ENCODE assay signal across 28 mouse cellular contexts in genomic region chr1:178209966-178210365, GRCm38 (mm10). TPM values are rescaled to one million over a fixed set of nuclear protein-coding genes. Genes with fewer than 3 reads are reported as not detected.
DNase-seq lines count a peak whose midpoint lies in the region; ATAC-seq and TF ChIP-seq lines count a peak whose summit lies in the region.
"Had no signal": no experiment of that assay in that cellular context is flagged by ENCODE, and none has a peak within 500 bp of the region (broad histone marks: within the 10 kb centered on the region; RNA-seq: fewer than 3 reads in every experiment).

No protein-coding gene starts in this region.

- H3K4me2 ChIP-seq in heart, embryonic 14.5 days (ENCODE audit: low read length) = no peak overlapping the region
- no peak overlapping the region for H3K4me2 ChIP-seq in lung, postnatal 0 days (replicated peaks; ENCODE audit: low read depth, low read length)
- H3K4me2 ChIP-seq: embryonic facial prominence, embryonic 13.5 days; forebrain, embryonic 12.5 days; heart, embryonic 11.5 days; intestine, embryonic 15.5 days; liver, embryonic 13.5 days; midbrain, embryonic 11.5 days; neural tube, embryonic 15.5 days; stomach, embryonic 15.5 days had no signal

- peaks cover 3 to 13% of the 10 kb centered on the region in 2 experiments for H3K4me1 ChIP-seq in heart, embryonic 14.5 days (ENCODE audit: control insufficient read depth in 2 of 2, insufficient read depth in 2 of 2, low read length in 2 of 2)
- H3K4me1 ChIP-seq in heart, embryonic 10.5 days = 0 out of 2 replicates have a peak, but pooled peaks cover 13% of the 10 kb centered on the region
- H3K4me1 ChIP-seq in lung, adult 2 months (ENCODE audit: control insufficient read depth, insufficient read depth, low read length) = peaks cover 4% of the 10 kb centered on the region
- H3K4me1 ChIP-seq in lung, postnatal 0 days (ENCODE audit: insufficient read depth, low read depth, low read length) = no peaks in the 10 kb centered on the region
- H3K4me1 ChIP-seq: forebrain, embryonic 12.5 days; hindbrain, embryonic 10.5 days; intestine, embryonic 15.5 days; neural tube, embryonic 15.5 days; stomach, embryonic 15.5 days had no signal

- H3K9ac ChIP-seq in heart, embryonic 14.5 days (ENCODE audit: low read length) = no peak overlapping the region
- H3K9ac ChIP-seq in lung, postnatal 0 days (replicated peaks; ENCODE audit: low read depth) = no peak overlapping the region
- H3K9ac ChIP-seq: embryonic facial prominence, embryonic 13.5 days; forebrain, embryonic 12.5 days; intestine, embryonic 15.5 days; liver, embryonic 13.5 days; neural tube, embryonic 15.5 days; stomach, embryonic 15.5 days had no signal

- H3K9me3 ChIP-seq in heart, embryonic 14.5 days (ENCODE audit: control insufficient read depth, low read length) = no peaks in the 10 kb centered on the region
- H3K9me3 ChIP-seq in heart, embryonic 10.5 days = no peaks in the 10 kb centered on the region
- H3K9me3 ChIP-seq in lung, postnatal 0 days (ENCODE audit: low read length) = no peaks in the 10 kb centered on the region
- H3K9me3 ChIP-seq: embryonic facial prominence, embryonic 13.5 days; forebrain, embryonic 12.5 days; hindbrain, embryonic 10.5 days; intestine, embryonic 15.5 days; liver, embryonic 13.5 days; neural tube, embryonic 15.5 days; stomach, embryonic 15.5 days had no signal

- no peak for DNase-seq in heart, embryonic 10.5 days (ENCODE audit: low spot score)
- peak; percentile 49 for DNase-seq in lung, adult 2 months
- peak; percentile 92 for DNase-seq in lung, postnatal 0 days (ENCODE audit: low spot score)
- DNase-seq in skeletal muscle tissue, adult 2 months (ENCODE audit: low read depth, low spot score) = peak; percentile 13
- DNase-seq in testis, postnatal 14 days (ENCODE audit: low spot score) = no peak
- no peak for DNase-seq in embryo, embryonic 10.5 days (ENCODE audit: low spot score)
- DNase-seq: adrenal gland, adult 8-10 months; cerebellum, adult 18-20 months; cerebellum, postnatal 25 days; embryo, embryonic 11 days; gastrocnemius, postnatal 14 days; kidney, adult 8-10 months; kidney, postnatal 10 days; liver, embryonic 13.5 days; right cerebral cortex, adult 18-20 months; right cerebral cortex, postnatal 4 days had no signal

- TF ChIP-seq CTCF in lung, adult 2 months (IDR thresholded peaks at IDR 0.05; ENCODE audit: insufficient read depth, low read length) = no peak
- TF ChIP-seq CTCF in lung, postnatal 0 days (IDR thresholded peaks at IDR 0.05) = no peak

- TF ChIP-seq EP300 in lung, postnatal 0 days (IDR thresholded peaks at IDR 0.05) = peak; percentile 76

- H3K27ac ChIP-seq in heart, embryonic 14.5 days (replicated peaks in 1 of 2; ENCODE audit: control insufficient read depth in 1 of 2, insufficient read depth in 1 of 2, low read depth in 2 of 2, low read length in 2 of 2) = peak overlapping the region; percentile 46 to 56; a peak in 2 of 4 replicates
- no peak overlapping the region for H3K27ac ChIP-seq in heart, embryonic 10.5 days
- no peak overlapping the region for H3K27ac ChIP-seq in lung, postnatal 0 days (ENCODE audit: low read length)
- H3K27ac ChIP-seq: embryonic facial prominence, embryonic 13.5 days; forebrain, embryonic 12.5 days; hindbrain, embryonic 10.5 days; intestine, embryonic 15.5 days; left cerebral cortex, adult 2 months; liver, embryonic 13.5 days; neural tube, embryonic 15.5 days; stomach, embryonic 15.5 days had no signal

- H3K27me3 ChIP-seq in heart, embryonic 14.5 days (ENCODE audit: control insufficient read depth, insufficient read depth, low read length) = no peaks in the 10 kb centered on the region
- no peaks in the 10 kb centered on the region for H3K27me3 ChIP-seq in heart, embryonic 10.5 days (ENCODE audit: insufficient read depth, poor library complexity, severe bottlenecking)
- no peaks in the 10 kb centered on the region for H3K27me3 ChIP-seq in lung, postnatal 0 days (replicated peaks; ENCODE audit: insufficient read depth, low read length)
- H3K27me3 ChIP-seq: embryonic facial prominence, embryonic 13.5 days; forebrain, embryonic 12.5 days; intestine, embryonic 15.5 days; liver, embryonic 13.5 days; neural tube, embryonic 15.5 days; stomach, embryonic 15.5 days had no signal

- TF ChIP-seq POLR2A in lung, adult 2 months (IDR thresholded peaks at IDR 0.05; ENCODE audit: borderline replicate concordance, extremely low read depth, low read depth, low read length) = no peak

- no peaks in the 10 kb centered on the region for H3K36me3 ChIP-seq in heart, embryonic 14.5 days (ENCODE audit: control insufficient read depth, insufficient read depth, low read length)
- no peaks in the 10 kb centered on the region for H3K36me3 ChIP-seq in heart, embryonic 10.5 days
- H3K36me3 ChIP-seq in lung, postnatal 0 days (ENCODE audit: insufficient read depth, low read length) = no peaks in the 10 kb centered on the region
- H3K36me3 ChIP-seq: embryonic facial prominence, embryonic 13.5 days; forebrain, embryonic 12.5 days; hindbrain, embryonic 10.5 days; intestine, embryonic 15.5 days; liver, embryonic 13.5 days; neural tube, embryonic 15.5 days; stomach, embryonic 15.5 days had no signal

- no peak for ATAC-seq in heart, embryonic 14.5 days (ENCODE audit: insufficient number of reproducible peaks, insufficient read depth, low FRiP score, low read depth)
- peak; percentile 100 for ATAC-seq in lung, postnatal 0 days
- ATAC-seq: hindbrain, embryonic 16.5 days; intestine, embryonic 15.5 days had no signal

- no peak overlapping the region for H3K4me3 ChIP-seq in heart, embryonic 14.5 days (ENCODE audit: control insufficient read depth in 1 of 2, insufficient read depth in 1 of 2, low read depth in 1 of 2, low read length in 2 of 2)
- H3K4me3 ChIP-seq in heart, embryonic 10.5 days = no peak overlapping the region
- no peak overlapping the region for H3K4me3 ChIP-seq in lung, adult 2 months (replicated peaks; ENCODE audit: extremely low read depth, low read depth, low read length)
- H3K4me3 ChIP-seq in lung, postnatal 0 days (ENCODE audit: low read depth, low read length) = no peak overlapping the region
- H3K4me3 ChIP-seq: embryonic facial prominence, embryonic 13.5 days; erythroblast, embryonic 14.5 days; forebrain, embryonic 12.5 days; hindbrain, embryonic 10.5 days; intestine, embryonic 15.5 days; left cerebral cortex, adult 2 months; liver, embryonic 13.5 days; neural tube, embryonic 15.5 days; stomach, embryonic 15.5 days had no signal

RNA-seq across cellular contexts. Expression of gene Desi2, which starts 22.7 kb away (rescaled TPM):
- polyA plus RNA-seq in heart, embryonic 14.5 days (2014; fragmentation: Nextera tagmentation; extraction: Ambion mirVana) = 25.9 and 30.7 TPM in 2 replicates
- 19.7 and 22.8 TPM in 2 replicates for polyA plus RNA-seq in heart, embryonic 10.5 days (2016; fragmentation: Nextera tagmentation; extraction: Ambion mirVana)
- polyA plus RNA-seq in lung, adult 2 months (2012; rRNA removed) = 7.3 TPM in 2 replicates
- 20.0 and 26.2 TPM in 2 replicates for polyA plus RNA-seq in lung, postnatal 0 days (2015; fragmentation: Nextera tagmentation; extraction: Ambion mirVana)

Comparison
In these comparisons a context has a peak if more than half of its experiments do, and no peak if none do; other contexts are left out.
1. H3K27ac ChIP-seq: peak in heart, embryonic 14.5 days (2 of 2); none in heart, embryonic 10.5 days (single experiment) and lung, postnatal 0 days (single experiment).
2. DNase-seq: peak in lung, adult 2 months (single experiment), lung, postnatal 0 days (single experiment) and skeletal muscle tissue, adult 2 months (single experiment); none in heart, embryonic 10.5 days (single experiment), testis, postnatal 14 days (single experiment) and embryo, embryonic 10.5 days (single experiment).